Mouse (Mus musculus) heart, postnatal 25 days (tissue): ENCODE results near the gene Arhgap44. TPM values are rescaled to one million over a fixed set of nuclear protein-coding genes. Genes with fewer than 3 reads are reported as not detected.

Source experiments
- DNase-seq: peaks from one replicate; pipeline ENCODE4 v3.0.0; 2022; ENCODE audit warnings: low spot score
- intact Hi-C: fragments of 180-260 bp; cut with DNase I; formaldehyde crosslinking; loops from one replicate; pipeline ENCODE4 v1.15.1; 2025
- total RNA-seq, 2 experiments: library from RNA; stranded (reverse); gene quantifications; 2 replicates each; pipeline ENCODE4 v1.2.3; 2021

Gene Arhgap44
- total RNA-seq: 10 to 100 TPM; 20.8 to 22.4 TPM

- intact Hi-C loops: no loop called here
- peak; percentile 31 for DNase-seq
These were observed at the start of gene Arhgap44 for GRCm38 (mm10) chr11:65162767-65163120. Arhgap44 (minus strand) TSS chr11:65162961.

GRCm38 (mm10) chr11:65211701-65212100, 48.9 kb upstream of the Arhgap44 start:
- intact Hi-C loops: loop anchor here (10.0 kb wide), 1 partner anchor 153 kb away; no protein-coding TSS in a partner anchor
- DNase-seq: no peak

GRCm38 (mm10) chr11:65209441-65209840, 46.7 kb upstream of the Arhgap44 start:
- intact Hi-C loops: loop anchor here (5.0 kb wide), 3 partner anchors 58 to 428 kb away; partner anchors contain the start of gene Myocd

GRCm38 (mm10) chr11:65205306-65205705, 42.5 kb upstream of the Arhgap44 start:
- DNase-seq: peak; percentile 44
- intact Hi-C loops: loop anchor here (5.0 kb wide), 3 partner anchors 62 to 432 kb away; partner anchors contain the start of gene Myocd

More at GRCm38 (mm10) chr11:65209441-65209840, 46.7 kb upstream of the Arhgap44 start:
- DNase-seq: peak; percentile 54

- no peak for DNase-seq
- intact Hi-C loops: loop anchor here (5.0 kb wide), 3 partner anchors 63 to 433 kb away; partner anchors contain the start of gene Myocd
These were observed 41.9 kb upstream of the Arhgap44 start for GRCm38 (mm10) chr11:65204651-65205050.

- intact Hi-C loops: no loop called here
- no peak for DNase-seq
These were observed 40.3 kb upstream of the Arhgap44 start for GRCm38 (mm10) chr11:65203020-65203419.

GRCm38 (mm10) chr11:65202236-65202635, 39.5 kb upstream of the Arhgap44 start:
- no peak for DNase-seq

GRCm38 (mm10) chr11:65198026-65198425, 35.3 kb upstream of the Arhgap44 start:
- DNase-seq: no peak
- intact Hi-C loops: loop anchor here (5.0 kb wide), 1 partner anchor 334 kb away; no protein-coding TSS in a partner anchor

More at GRCm38 (mm10) chr11:65202236-65202635, 39.5 kb upstream of the Arhgap44 start:
- intact Hi-C loops: no loop called here

GRCm38 (mm10) chr11:65197280-65197679, 34.5 kb upstream of the Arhgap44 start:
- no peak for DNase-seq
- intact Hi-C loops: loop anchor here (2.0 to 5.0 kb wide), 2 partner anchors 335 to 482 kb away; no protein-coding TSS in a partner anchor

GRCm38 (mm10) chr11:65186974-65187373, 24.2 kb upstream of the Arhgap44 start:
- intact Hi-C loops: no loop called here
- DNase-seq: no peak

GRCm38 (mm10) chr11:65185114-65185513, 22.4 kb upstream of the Arhgap44 start:
- no peak for DNase-seq
- intact Hi-C loops: no loop called here

GRCm38 (mm10) chr11:65170121-65170750, 7.5 kb upstream of the Arhgap44 start:
- no peak for DNase-seq
- intact Hi-C loops: no loop called here

GRCm38 (mm10) chr11:65161881-65162766, 637 bp downstream of the Arhgap44 start:
- intact Hi-C loops: no loop called here

GRCm38 (mm10) chr11:65160991-65161880, 1.5 kb downstream of the Arhgap44 start:
- no peak for DNase-seq
- intact Hi-C loops: no loop called here

More at GRCm38 (mm10) chr11:65161881-65162766, 637 bp downstream of the Arhgap44 start:
- no peak for DNase-seq

- DNase-seq: no peak
- intact Hi-C loops: no loop called here
These were observed 3.0 kb downstream of the Arhgap44 start, which contains the start of gene 1700086D15Rik for GRCm38 (mm10) chr11:65159791-65160190. 1700086D15Rik (minus strand) TSS chr11:65159891.

GRCm38 (mm10) chr11:65158658-65158990, 4.1 kb downstream of the Arhgap44 start:
- DNase-seq: no peak
- intact Hi-C loops: no loop called here

- intact Hi-C loops: no loop called here
- no peak for DNase-seq
These were observed 4.6 kb downstream of the Arhgap44 start for GRCm38 (mm10) chr11:65157966-65158657.

- intact Hi-C loops: no loop called here
- DNase-seq: no peak
These were observed 9.8 kb downstream of the Arhgap44 start for GRCm38 (mm10) chr11:65153006-65153405.

- intact Hi-C loops: no loop called here
- no peak for DNase-seq
These were observed 14.3 kb downstream of the Arhgap44 start for GRCm38 (mm10) chr11:65148441-65148840.
